Mouse (Mus musculus) MEL (cell line): ENCODE measurements around the gene Zhx3.

Experiments used
- CTCF ChIP-seq, 3 experiments: IDR thresholded peaks in 2 of 3; conservative IDR thresholded peaks in 1 of 3; 2 replicates each; pipeline ENCODE4 v1.5.1; 2011 to 2012; ENCODE audit warnings: low read length in 3 of 3, low read depth in 2 of 3, mild to moderate bottlenecking in 2 of 3, improper control_type of control experiment in 1 of 3, inconsistent platforms in 1 of 3, mixed read lengths in 1 of 3, moderate library complexity in 1 of 3; ENCODE audit not compliant: control insufficient read depth in 1 of 3, insufficient read depth in 1 of 3, poor library complexity in 1 of 3, severe bottlenecking in 1 of 3
- MAX ChIP-seq: IDR thresholded peaks from 2 replicates; pipeline ENCODE4 v1.6.1; 2011; ENCODE audit warnings: low read length, improper control_type of control experiment
- MAZ ChIP-seq: IDR thresholded peaks from 2 replicates; pipeline ENCODE4 v1.6.1; 2012; ENCODE audit warnings: low read depth, mild to moderate bottlenecking, inconsistent platforms, low read length, improper control_type of control experiment

- TF ChIP-seq MAX: no peak
- no peak for TF ChIP-seq CTCF (IDR thresholded peaks at IDR 0.05 in 2 of 3, conservative IDR thresholded peaks at IDR 0.05 in 1 of 3; ENCODE audit: control insufficient read depth in 1 of 3, insufficient read depth in 1 of 3, low read depth in 2 of 3, low read length in 3 of 3, poor library complexity in 1 of 3, severe bottlenecking in 1 of 3)
- TF ChIP-seq MAZ: no peak
Measured at GRCm38 (mm10) chr2:160869446-160869845, 3.4 kb downstream of the Zhx3 start.
